Mouse (Mus musculus) G1E (cell line): ENCODE results near the gene Plpp7. TPM values are rescaled to one million over a fixed set of nuclear protein-coding genes. Genes with fewer than 3 reads are reported as not detected.

ENCODE experiments used
- ATAC-seq: 2 replicates; pipeline ENCODE4 v1.8.0; 2016; ENCODE audit warnings: mild to moderate bottlenecking; ENCODE audit not compliant: insufficient number of reproducible peaks, poor library complexity, low FRiP score, severe bottlenecking; ENCODE audit errors: extremely low read depth
- DNase-seq: peaks from one replicate; pipeline ENCODE4 v3.0.0; 2012; ENCODE audit warnings: low spot score
- H3K27me3 ChIP-seq: 2 replicates; pipeline ENCODE4 v1.6.1; 2012; ENCODE audit warnings: mild to moderate bottlenecking, low read length, inconsistent platforms; ENCODE audit not compliant: insufficient read depth
- H3K36me3 ChIP-seq: replicated peaks from 2 replicates; pipeline ENCODE3; 2012; ENCODE audit warnings: mild to moderate bottlenecking, inconsistent platforms
- H3K4me1 ChIP-seq: 2 replicates; pipeline ENCODE4 v1.6.1; 2012; ENCODE audit warnings: low read depth, low read length, inconsistent platforms, mixed read lengths; ENCODE audit not compliant: insufficient read depth
- H3K4me3 ChIP-seq: 2 replicates; pipeline ENCODE4 v1.5.1; 2012; ENCODE audit warnings: low read depth, mild to moderate bottlenecking, inconsistent platforms, low read length, moderate library complexity, mixed read lengths
- H3K9me3 ChIP-seq: replicated peaks from 2 replicates; pipeline ENCODE4 v1.6.1; 2012; ENCODE audit warnings: inconsistent platforms
- CTCF ChIP-seq: IDR thresholded peaks from 2 replicates; pipeline ENCODE4 v1.5.1; 2012; ENCODE audit warnings: low read depth, low read length, inconsistent platforms, mixed read lengths
- GATA1 ChIP-seq: IDR thresholded peaks from 2 replicates; pipeline ENCODE4 v1.6.1; 2012; ENCODE audit warnings: borderline replicate concordance, low read length, inconsistent platforms, mixed read lengths
- GATA2 ChIP-seq: IDR thresholded peaks from 2 replicates; pipeline ENCODE4 v1.6.1; 2012; ENCODE audit warnings: low read depth, low read length, inconsistent platforms, borderline replicate concordance
- POLR2AphosphoS5 ChIP-seq: IDR thresholded peaks from 2 replicates; pipeline ENCODE4 v1.6.1; 2012; ENCODE audit warnings: low read depth, low read length, inconsistent platforms; ENCODE audit not compliant: insufficient replicate concordance
- TAL1 ChIP-seq: conservative IDR thresholded peaks from 2 replicates; pipeline ENCODE4 v1.6.1; 2012; ENCODE audit warnings: low read depth, low read length, inconsistent platforms, mixed read lengths
- polyA plus RNA-seq: library from polyadenylated mRNA; stranded (reverse); fragments of >175 nt; gene quantifications from 2 replicates; pipeline ENCODE4 v1.2.3, GENCODE M21; 2012
- total RNA-seq, 2 experiments: library from RNA; stranded (forward) in 1 of 2; stranded (reverse) in 1 of 2; fragments of 200-1000 nt in 1 of 2; fragments of >200 nt in 1 of 2; fragmentation: Nextera tagmentation in 1 of 2; gene quantifications; 2 replicates each; pipeline ENCODE4 v1.2.3; 2014 to 2017

Gene Plpp7
- total and polyA plus RNA-seq, 3 experiments: 0.44 TPM; not detected in 1

- Histone ChIP-seq H3K27me3 (no peaks in the 10 kb centered on the region), H3K36me3 (peaks cover 34% of the 10 kb centered on the region), H3K9me3 (no peaks in the 10 kb centered on the region), H3K4me1 (peaks cover 59% of the 10 kb centered on the region), H3K4me3 (peak overlapping the region; percentile 85)
- no peak for DNase-seq
- no peak for TF ChIP-seq CTCF
- TF ChIP-seq POLR2AphosphoS5: no peak
- no peak for TF ChIP-seq GATA1
- TF ChIP-seq TAL1: no peak
- TF ChIP-seq GATA2: no peak
- peak; percentile 37; the same call in 1 of the 2 replicates for ATAC-seq
Measured at GRCm38 (mm10) chr2:32151660-32152366, 56.5 kb downstream of the Plpp7 start.

- H3K4me3 ChIP-seq: peak overlapping the region; percentile 85
- no peak for ATAC-seq
- H3K4me1 ChIP-seq: peaks cover 65% of the 10 kb centered on the region
- no peaks in the 10 kb centered on the region for H3K9me3 ChIP-seq
- H3K27me3 ChIP-seq: no peaks in the 10 kb centered on the region
- DNase-seq: no peak
- H3K36me3 ChIP-seq: peaks cover 41% of the 10 kb centered on the region
- TF ChIP-seq TAL1: no peak
- TF ChIP-seq GATA1: no peak
- no peak for TF ChIP-seq POLR2AphosphoS5
- TF ChIP-seq CTCF: no peak
- TF ChIP-seq GATA2: no peak
Measured at GRCm38 (mm10) chr2:32152367-32153034, 57.2 kb downstream of the Plpp7 start.

- no peak for TF ChIP-seq GATA2
- TF ChIP-seq CTCF: no peak
- no peak for TF ChIP-seq TAL1
- TF ChIP-seq POLR2AphosphoS5: no peak
- no peak for TF ChIP-seq GATA1
- Histone ChIP-seq H3K27me3 (no peaks in the 10 kb centered on the region), H3K4me1 (peaks cover 64% of the 10 kb centered on the region), H3K4me3 (peak overlapping the region; percentile 85; the same call in 1 of the 2 replicates), H3K9me3 (no peaks in the 10 kb centered on the region), H3K36me3 (peaks cover 42% of the 10 kb centered on the region)
- ATAC-seq (peak; percentile 61), DNase-seq (peak; percentile 69)
Measured at GRCm38 (mm10) chr2:32153041-32153790, 57.9 kb downstream of the Plpp7 start.

- Histone ChIP-seq H3K9me3 (no peaks in the 10 kb centered on the region), H3K4me3 (no peak overlapping the region; the same call in 1 of the 2 replicates), H3K27me3 (no peaks in the 10 kb centered on the region), H3K36me3 (peaks cover 47% of the 10 kb centered on the region), H3K4me1 (peaks cover 63% of the 10 kb centered on the region)
- TF ChIP-seq CTCF: no peak
- TF ChIP-seq GATA2: no peak
- TF ChIP-seq TAL1: no peak
- no peak for TF ChIP-seq POLR2AphosphoS5
- ATAC-seq: no peak
- DNase-seq: no peak
Measured at GRCm38 (mm10) chr2:32153791-32154119, 58.4 kb downstream of the Plpp7 start.

GRCm38 (mm10) chr2:32154334-32154997 is 59.1 kb downstream of the Plpp7 start:
- Histone ChIP-seq H3K9me3 (no peaks in the 10 kb centered on the region), H3K4me1 (peaks cover 66% of the 10 kb centered on the region), H3K27me3 (no peaks in the 10 kb centered on the region), H3K4me3 (peak overlapping the region; percentile 35; the same call in 1 of the 2 replicates), H3K36me3 (peaks cover 54% of the 10 kb centered on the region)
- ATAC-seq: no peak
- DNase-seq: no peak
- no peak for TF ChIP-seq TAL1
- TF ChIP-seq GATA2: no peak
- no peak for TF ChIP-seq CTCF
- no peak for TF ChIP-seq POLR2AphosphoS5
- TF ChIP-seq GATA1: no peak
